Mouse (Mus musculus): Measurements from ENCODE around the gene Acss1. TPM values are rescaled to one million over a fixed set of nuclear protein-coding genes. Genes with fewer than 3 reads are reported as not detected.

Gene Acss1
- total and polyA plus RNA-seq, 2 experiments from 2014 or later: 18.5 to 59.2 TPM

DNA sequence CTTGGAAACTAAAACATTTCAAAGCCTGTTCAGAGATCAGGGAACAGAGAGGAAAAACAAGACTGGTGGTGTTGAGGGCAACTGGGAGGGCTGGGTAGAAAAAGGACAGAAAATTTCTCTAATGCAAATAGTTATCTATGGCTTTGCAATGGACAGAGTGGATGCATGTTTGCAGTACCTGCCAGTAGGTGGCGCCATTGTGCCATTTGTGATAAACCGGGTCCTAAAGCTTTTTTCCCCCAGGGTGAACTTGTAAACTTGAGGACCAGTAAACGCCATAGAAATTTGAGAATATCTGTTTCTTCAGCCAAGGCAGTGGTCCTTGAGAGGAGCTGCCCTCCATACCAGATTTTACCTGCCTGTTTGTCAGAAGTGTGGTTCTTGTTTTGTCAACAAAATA, 10.1 kb upstream of the Acss1 start:
- no peak overlapping the region for H3K27ac ChIP-seq (ENCODE audit: low read depth)
- H3K4me1 ChIP-seq (ENCODE audit: control insufficient read depth, insufficient read depth): no peaks in the 10 kb centered on the region
- no peak overlapping the region for H3K4me2 ChIP-seq (ENCODE audit: low read depth, low read length)
- H3K9ac ChIP-seq (replicated peaks; ENCODE audit: low read depth, low read length): no peak overlapping the region
- H3K36me3 ChIP-seq (replicated peaks; ENCODE audit: control insufficient read depth, insufficient read depth, low read length): no peaks in the 10 kb centered on the region
- H3K9me3 ChIP-seq (replicated peaks; ENCODE audit: control insufficient read depth, low read length): no peaks in the 10 kb centered on the region
- TF ChIP-seq EP300 (IDR thresholded peaks at IDR 0.05; ENCODE audit: low read depth): no peak
- TF ChIP-seq CTCF (IDR thresholded peaks at IDR 0.05; ENCODE audit: low read depth): peak; percentile 90
- ATAC-seq (ENCODE audit: insufficient read depth, low read depth) (no peak), DNase-seq (ENCODE audit: low spot score) (peak; percentile 62)
- 2% methylated on average over 3 of the region's 3 CpGs for WGBS
- no peak overlapping the region for H3K4me3 ChIP-seq (ENCODE audit: low read depth, low read length)
- no peaks in the 10 kb centered on the region for H3K27me3 ChIP-seq (ENCODE audit: control insufficient read depth, insufficient read depth, low read length)

DNA sequence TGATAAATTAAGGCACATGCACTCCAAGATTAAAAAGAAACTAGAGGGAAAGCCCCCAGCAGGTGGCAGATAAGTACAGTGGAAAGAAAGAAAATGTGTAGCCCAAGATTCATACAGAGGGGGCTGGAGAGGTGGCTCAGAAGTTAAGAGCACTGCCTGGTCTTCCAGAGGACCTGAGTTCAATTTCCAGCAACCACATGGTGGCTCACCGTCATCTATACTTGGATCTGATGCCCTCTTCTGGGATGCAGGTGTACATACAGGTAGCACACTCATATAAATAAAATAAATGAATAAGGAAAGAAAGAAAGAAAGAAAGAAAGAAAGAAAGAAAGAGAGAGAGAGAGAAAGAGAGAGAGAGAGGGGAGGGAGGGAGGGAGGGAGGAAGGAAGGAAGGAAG, 7.2 kb upstream of the Acss1 start:
- WGBS: 14% methylated on average over 1 of the region's 1 CpGs
- no peak overlapping the region for H3K4me2 ChIP-seq (ENCODE audit: low read depth, low read length)
- TF ChIP-seq EP300 (IDR thresholded peaks at IDR 0.05; ENCODE audit: low read depth) (no peak), CTCF (IDR thresholded peaks at IDR 0.05; ENCODE audit: low read depth) (no peak)
- H3K4me1 ChIP-seq (ENCODE audit: control insufficient read depth, insufficient read depth): no peaks in the 10 kb centered on the region
- H3K36me3 ChIP-seq (replicated peaks; ENCODE audit: control insufficient read depth, insufficient read depth, low read length): no peaks in the 10 kb centered on the region
- H3K27ac ChIP-seq (ENCODE audit: low read depth): no peak overlapping the region
- no peak for ATAC-seq (ENCODE audit: insufficient read depth, low read depth)
- no peak overlapping the region for H3K4me3 ChIP-seq (ENCODE audit: low read depth, low read length)
- H3K9ac ChIP-seq (replicated peaks; ENCODE audit: low read depth, low read length): no peak overlapping the region
- H3K9me3 ChIP-seq (replicated peaks; ENCODE audit: control insufficient read depth, low read length): no peaks in the 10 kb centered on the region
- no peak for DNase-seq (ENCODE audit: low spot score)
- no peaks in the 10 kb centered on the region for H3K27me3 ChIP-seq (ENCODE audit: control insufficient read depth, insufficient read depth, low read length)

DNA sequence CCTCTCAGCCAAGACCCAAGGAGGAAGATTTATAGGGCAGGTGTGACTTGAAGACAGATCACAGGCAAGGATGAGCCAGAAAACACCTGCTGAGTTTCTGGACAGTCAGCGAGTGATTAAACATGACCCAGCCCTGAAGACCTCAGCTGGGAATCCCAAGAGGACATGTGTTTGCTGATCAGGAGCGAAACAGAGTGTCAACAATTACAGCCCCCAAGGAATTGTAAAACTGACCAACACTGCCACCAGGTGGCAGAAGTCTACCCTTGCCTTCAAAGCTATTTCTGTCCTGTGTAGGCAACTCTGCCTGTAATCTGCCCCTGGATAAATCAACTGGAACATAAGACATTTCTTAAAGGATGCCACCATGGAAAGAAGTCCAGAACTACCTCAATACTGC, 6.6 kb upstream of the Acss1 start:
- no peaks in the 10 kb centered on the region for H3K27me3 ChIP-seq (ENCODE audit: control insufficient read depth, insufficient read depth, low read length)
- H3K36me3 ChIP-seq (replicated peaks; ENCODE audit: control insufficient read depth, insufficient read depth, low read length): no peaks in the 10 kb centered on the region
- no peaks in the 10 kb centered on the region for H3K9me3 ChIP-seq (replicated peaks; ENCODE audit: control insufficient read depth, low read length)
- 7% methylated on average over 2 of the region's 2 CpGs for WGBS
- no peak overlapping the region for H3K27ac ChIP-seq (ENCODE audit: low read depth)
- H3K4me2 ChIP-seq (ENCODE audit: low read depth, low read length): no peak overlapping the region
- H3K9ac ChIP-seq (replicated peaks; ENCODE audit: low read depth, low read length): no peak overlapping the region
- H3K4me1 ChIP-seq (ENCODE audit: control insufficient read depth, insufficient read depth): no peaks in the 10 kb centered on the region
- DNase-seq (ENCODE audit: low spot score) (peak; percentile 76), ATAC-seq (ENCODE audit: insufficient read depth, low read depth) (peak; percentile 73)
- no peak overlapping the region for H3K4me3 ChIP-seq (ENCODE audit: low read depth, low read length)
- peak; percentile 84 for TF ChIP-seq CTCF (IDR thresholded peaks at IDR 0.05; ENCODE audit: low read depth)
- no peak for TF ChIP-seq EP300 (IDR thresholded peaks at IDR 0.05; ENCODE audit: low read depth)

- H3K9me3 ChIP-seq (replicated peaks; ENCODE audit: control insufficient read depth, low read length): no peaks in the 10 kb centered on the region
- no peak overlapping the region for H3K4me3 ChIP-seq (ENCODE audit: low read depth, low read length)
- ATAC-seq (ENCODE audit: insufficient read depth, low read depth) (no peak), DNase-seq (ENCODE audit: low spot score) (no peak)
- H3K9ac ChIP-seq (replicated peaks; ENCODE audit: low read depth, low read length): no peak overlapping the region
- no peak overlapping the region for H3K27ac ChIP-seq (ENCODE audit: low read depth)
- no peak overlapping the region for H3K4me2 ChIP-seq (ENCODE audit: low read depth, low read length)
- no peaks in the 10 kb centered on the region for H3K27me3 ChIP-seq (ENCODE audit: control insufficient read depth, insufficient read depth, low read length)
- WGBS: 71% methylated on average over 11 of the region's 11 CpGs
- TF ChIP-seq CTCF (IDR thresholded peaks at IDR 0.05; ENCODE audit: low read depth) (no peak), EP300 (IDR thresholded peaks at IDR 0.05; ENCODE audit: low read depth) (no peak)
- H3K36me3 ChIP-seq (replicated peaks; ENCODE audit: control insufficient read depth, insufficient read depth, low read length): no peaks in the 10 kb centered on the region
- H3K4me1 ChIP-seq (ENCODE audit: control insufficient read depth, insufficient read depth): no peaks in the 10 kb centered on the region
These were observed 5.6 kb upstream of the Acss1 start for GRCm38 (mm10) chr2:150673929-150674328.

DNA sequence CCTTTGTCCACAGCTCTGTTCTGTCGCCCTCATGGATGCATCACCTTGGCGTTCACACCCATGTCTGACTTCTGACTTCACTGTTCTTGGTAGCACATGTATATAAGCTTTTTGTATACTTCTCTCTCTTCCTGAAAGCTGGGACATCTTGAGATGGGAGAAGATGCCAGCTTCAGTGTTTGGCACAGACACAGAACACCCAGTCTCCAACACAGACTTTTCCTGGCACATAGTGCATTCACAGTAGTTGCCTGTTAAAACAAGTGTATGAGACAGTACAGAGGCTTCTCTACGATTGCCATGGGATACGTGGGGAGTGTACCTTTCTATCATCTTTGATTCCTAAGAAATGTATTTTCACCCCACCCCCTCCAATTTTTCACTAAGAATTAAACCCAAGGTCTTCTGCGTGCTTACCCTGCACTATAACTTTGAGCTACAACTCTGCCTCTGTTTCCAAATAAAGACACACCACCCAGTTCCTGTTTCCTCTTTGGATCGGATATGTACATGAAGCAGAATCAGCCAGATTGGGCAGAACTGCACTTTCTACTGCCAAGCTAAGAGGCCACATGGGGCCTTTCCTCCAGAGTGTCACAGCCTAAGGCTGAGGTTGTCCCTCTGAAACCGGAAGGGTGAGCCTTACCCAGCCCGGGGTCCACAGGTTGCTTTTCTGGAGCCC, 3.5 kb upstream of the Acss1 start:
- TF ChIP-seq EP300 (IDR thresholded peaks at IDR 0.05; ENCODE audit: low read depth): no peak
- TF ChIP-seq CTCF (IDR thresholded peaks at IDR 0.05; ENCODE audit: low read depth): no peak
- 69% methylated on average over 8 of the region's 8 CpGs for WGBS

DNA sequence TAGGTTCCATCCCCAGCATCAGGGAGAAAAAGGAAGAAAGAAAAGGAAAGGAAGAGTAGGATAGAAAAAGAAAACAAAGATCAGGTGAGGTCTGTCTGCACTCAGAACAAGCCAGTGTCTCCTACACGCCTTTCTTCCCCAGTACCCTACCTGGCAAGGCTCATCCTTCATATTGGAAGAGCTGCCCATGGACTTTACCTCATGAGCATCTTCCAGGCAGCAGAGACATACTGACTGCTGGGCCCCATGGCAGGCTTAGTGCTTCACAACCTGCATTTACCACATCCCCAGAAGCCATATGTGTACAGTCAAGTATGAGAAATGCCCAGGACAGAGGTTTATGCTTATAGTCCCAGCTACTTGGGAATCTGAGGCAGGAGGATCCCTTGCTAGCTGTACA, 2.6 kb upstream of the Acss1 start:
- TF ChIP-seq EP300 (IDR thresholded peaks at IDR 0.05; ENCODE audit: low read depth) (no peak), CTCF (IDR thresholded peaks at IDR 0.05; ENCODE audit: low read depth) (no peak)
- H3K4me3 ChIP-seq (ENCODE audit: low read depth, low read length): no peak overlapping the region
- H3K27ac ChIP-seq (ENCODE audit: low read depth): no peak overlapping the region
- WGBS: 86% methylated on average over 1 of the region's 1 CpGs
- no peaks in the 10 kb centered on the region for H3K36me3 ChIP-seq (replicated peaks; ENCODE audit: control insufficient read depth, insufficient read depth, low read length)
- H3K4me1 ChIP-seq (ENCODE audit: control insufficient read depth, insufficient read depth): 0 out of 2 replicates have a peak, but pooled peaks cover 2% of the 10 kb centered on the region
- ATAC-seq (ENCODE audit: insufficient read depth, low read depth) (no peak), DNase-seq (ENCODE audit: low spot score) (no peak)
- H3K9me3 ChIP-seq (replicated peaks; ENCODE audit: control insufficient read depth, low read length): no peaks in the 10 kb centered on the region
- H3K9ac ChIP-seq (replicated peaks; ENCODE audit: low read depth, low read length): no peak overlapping the region
- H3K27me3 ChIP-seq (ENCODE audit: control insufficient read depth, insufficient read depth, low read length): no peaks in the 10 kb centered on the region
- no peak overlapping the region for H3K4me2 ChIP-seq (ENCODE audit: low read depth, low read length)

More for the DNA sequence above, 3.5 kb upstream of the Acss1 start:
- H3K36me3 ChIP-seq (replicated peaks; ENCODE audit: control insufficient read depth, insufficient read depth, low read length): no peaks in the 10 kb centered on the region
- H3K4me2 ChIP-seq (ENCODE audit: low read depth, low read length): no peak overlapping the region
- no peaks in the 10 kb centered on the region for H3K27me3 ChIP-seq (ENCODE audit: control insufficient read depth, insufficient read depth, low read length)
- H3K9me3 ChIP-seq (replicated peaks; ENCODE audit: control insufficient read depth, low read length): no peaks in the 10 kb centered on the region
- no peak overlapping the region for H3K4me3 ChIP-seq (ENCODE audit: low read depth, low read length)
- H3K4me1 ChIP-seq (ENCODE audit: control insufficient read depth, insufficient read depth): no peaks in the 10 kb centered on the region
- no peak overlapping the region for H3K27ac ChIP-seq (ENCODE audit: low read depth)
- DNase-seq (ENCODE audit: low spot score) (no peak), ATAC-seq (ENCODE audit: insufficient read depth, low read depth) (no peak)
- no peak overlapping the region for H3K9ac ChIP-seq (replicated peaks; ENCODE audit: low read depth, low read length)
